12 mouse cellular contexts compared by ENCODE assay signal in genomic region chr5:72856255-72856878, GRCm38 (mm10). TPM values are rescaled to one million over a fixed set of nuclear protein-coding genes. Genes with fewer than 3 reads are reported as not detected.
DNase-seq lines count a peak whose midpoint lies in the region; ATAC-seq and TF ChIP-seq lines count a peak whose summit lies in the region.
"Had no signal": no experiment of that assay in that cellular context is flagged by ENCODE, and none has a peak within 500 bp of the region (broad histone marks: within the 10 kb centered on the region; RNA-seq: fewer than 3 reads in every experiment).

No protein-coding gene starts in this region.

- no peak overlapping the region for H3K4me2 ChIP-seq in heart, embryonic 12.5 days
- H3K4me2 ChIP-seq in kidney, embryonic 15.5 days: no peak overlapping the region
- no peak overlapping the region for H3K4me2 ChIP-seq in limb, embryonic 15.5 days
- H3K4me2 ChIP-seq: heart, embryonic 11.5 days; liver, embryonic 11.5 days; neural tube, embryonic 12.5 days had no signal

- H3K79me3 ChIP-seq in C2C12 (ENCODE audit: low read depth): no peaks in the 10 kb centered on the region

- H3K4me3 ChIP-seq in heart, embryonic 12.5 days: no peak overlapping the region
- H3K4me3 ChIP-seq in kidney, embryonic 15.5 days (replicated peaks): no peak overlapping the region
- H3K4me3 ChIP-seq in C2C12 (ENCODE audit: insufficient read depth, poor library complexity, severe bottlenecking): no peak overlapping the region
- H3K4me3 ChIP-seq in limb, embryonic 15.5 days: no peak overlapping the region
- no peak overlapping the region for H3K4me3 ChIP-seq in layer of hippocampus, adult 2 months
- H3K4me3 ChIP-seq: neural tube, embryonic 12.5 days had no signal

- 88% methylated on average over 8 of the region's 8 CpGs for WGBS in heart, embryonic 12.5 days
- 78% methylated on average over 8 of the region's 8 CpGs for WGBS in kidney, embryonic 15.5 days
- WGBS in limb, embryonic 15.5 days: 67% methylated on average over 8 of the region's 8 CpGs

- no peak overlapping the region for H3K9ac ChIP-seq in heart, embryonic 12.5 days
- no peak overlapping the region for H3K9ac ChIP-seq in kidney, embryonic 15.5 days
- no peak overlapping the region for H3K9ac ChIP-seq in limb, embryonic 15.5 days
- H3K9ac ChIP-seq: neural tube, embryonic 12.5 days had no signal

- TF ChIP-seq CTCF in C2C12 (IDR thresholded peaks at IDR 0.05; ENCODE audit: control insufficient read depth, insufficient read depth, insufficient read length): no peak
- TF ChIP-seq CTCF in layer of hippocampus, adult 2 months (conservative IDR thresholded peaks at IDR 0.05): no peak

- intact Hi-C loops in heart, postnatal 25 days (cut with DNase I): no loop called here

- H3K27ac ChIP-seq in heart, embryonic 12.5 days (ENCODE audit: poor library complexity, severe bottlenecking): peak overlapping the region; percentile 68
- H3K27ac ChIP-seq in kidney, embryonic 15.5 days: peak overlapping the region; percentile 74
- H3K27ac ChIP-seq in limb, embryonic 15.5 days: peak overlapping the region; percentile 69; the same call in 1 of the 2 replicates
- H3K27ac ChIP-seq in layer of hippocampus, adult 2 months: no peak overlapping the region
- H3K27ac ChIP-seq: neural tube, embryonic 12.5 days had no signal

- peaks cover 10% of the 10 kb centered on the region; the same call in 1 of the 2 replicates for H3K36me3 ChIP-seq in heart, embryonic 12.5 days
- H3K36me3 ChIP-seq in kidney, embryonic 15.5 days: peaks cover 5% of the 10 kb centered on the region; the same call in 1 of the 2 replicates
- H3K36me3 ChIP-seq in C2C12 (ENCODE audit: control insufficient read depth, insufficient read depth): no peaks in the 10 kb centered on the region
- H3K36me3 ChIP-seq in limb, embryonic 15.5 days: no peaks in the 10 kb centered on the region
- H3K36me3 ChIP-seq: neural tube, embryonic 12.5 days had no signal

- H3ac ChIP-seq in C2C12 (ENCODE audit: control insufficient read depth, insufficient read length, low read depth): no peak overlapping the region

- H3K4me1 ChIP-seq in heart, embryonic 12.5 days (replicated peaks): peaks cover 32% of the 10 kb centered on the region
- peaks cover 26% of the 10 kb centered on the region for H3K4me1 ChIP-seq in kidney, embryonic 15.5 days
- H3K4me1 ChIP-seq in limb, embryonic 15.5 days: peaks cover 21% of the 10 kb centered on the region

- 0 out of 2 replicates have a peak, but pooled peaks cover 9% of the 10 kb centered on the region for H3K9me3 ChIP-seq in heart, embryonic 12.5 days (replicated peaks)
- no peaks in the 10 kb centered on the region; the same call in none of the 2 replicates for H3K9me3 ChIP-seq in kidney, embryonic 15.5 days (replicated peaks)
- no peaks in the 10 kb centered on the region for H3K9me3 ChIP-seq in limb, embryonic 15.5 days
- H3K9me3 ChIP-seq: neural tube, embryonic 12.5 days had no signal

- H3K27me3 ChIP-seq in heart, embryonic 12.5 days (replicated peaks): no peaks in the 10 kb centered on the region
- no peaks in the 10 kb centered on the region for H3K27me3 ChIP-seq in kidney, embryonic 15.5 days
- H3K27me3 ChIP-seq in C2C12 (ENCODE audit: control insufficient read depth, insufficient read depth, insufficient read length): no peaks in the 10 kb centered on the region
- H3K27me3 ChIP-seq in limb, embryonic 15.5 days: no peaks in the 10 kb centered on the region
- H3K27me3 ChIP-seq: neural tube, embryonic 12.5 days had no signal

- ATAC-seq in heart, embryonic 12.5 days (ENCODE audit: insufficient number of reproducible peaks, low FRiP score): 0 out of 2 replicates have a peak, but pooled peaks have one; percentile 8
- ATAC-seq in kidney, embryonic 15.5 days (replicated peaks; ENCODE audit: low FRiP score): no peak; the same call in 1 of the 2 replicates
- ATAC-seq in limb, embryonic 15.5 days (ENCODE audit: insufficient number of reproducible peaks, low FRiP score, low TSS enrichment, low read depth): no peak

- no peaks in the 10 kb centered on the region for H3K79me2 ChIP-seq in C2C12 (ENCODE audit: control insufficient read depth, insufficient read depth)

- no peak for DNase-seq in heart, postnatal 25 days (ENCODE audit: low spot score)
- DNase-seq in kidney, adult 18-20 months: no peak
- DNase-seq in layer of hippocampus, adult 2 months (ENCODE audit: low spot score in 2 of 2): no peak
- DNase-seq in thymus, postnatal 4 days: no peak
- DNase-seq: thymus, postnatal 25 days had no signal

TF ChIP-seq in C2C12, 6 proteins besides CTCF, POLR2A, EP300 and RAD21:
- TF ChIP-seq MYOD1 (IDR thresholded peaks at IDR 0.05; ENCODE audit: control insufficient read depth, insufficient read length, low read depth) (peak; percentile 14), USF1 (IDR thresholded peaks at IDR 0.05; ENCODE audit: low read depth) (peak; percentile 61), MAX (IDR thresholded peaks at IDR 0.05) (no peak)
TF ChIP-seq in C2C12: peak in this region for 2.

RNA-seq across cellular contexts. Expression of gene Tec, which starts 11.9 kb away (rescaled TPM):
- 17.1 TPM in 2 replicates for polyA plus RNA-seq in heart, embryonic 12.5 days (2016; fragmentation: Nextera tagmentation; extraction: Ambion mirVana)
- total RNA-seq in heart, postnatal 25 days (2021): 10 to 100 TPM; 13.9 to 15.8 TPM
- 8.4 and 8.6 TPM in 2 replicates for polyA plus RNA-seq in kidney, embryonic 15.5 days (2015; fragmentation: Nextera tagmentation; extraction: Ambion mirVana)
- 0.88 TPM for polyA plus RNA-seq in C2C12 (2012; fragmentation: generic; extraction: Trizol)
- polyA plus RNA-seq in limb, embryonic 15.5 days (2015; fragmentation: Nextera tagmentation; extraction: Ambion mirVana): 12.9 and 13.2 TPM in 2 replicates
- total RNA-seq in layer of hippocampus, adult 2 months (2021): 1 to 10 TPM; 1.1 to 1.8 TPM

RNA-seq across cellular contexts. Expression of gene Slain2, which starts 57.7 kb away (rescaled TPM):
- polyA plus RNA-seq in heart, embryonic 12.5 days (2016; fragmentation: Nextera tagmentation; extraction: Ambion mirVana): 31.4 and 32.6 TPM in 2 replicates
- total RNA-seq in heart, postnatal 25 days (2021): 100 to 1,000 TPM; 143 to 145 TPM
- 14.1 and 15.1 TPM in 2 replicates for polyA plus RNA-seq in kidney, embryonic 15.5 days (2015; fragmentation: Nextera tagmentation; extraction: Ambion mirVana)
- 20.3 TPM for polyA plus RNA-seq in C2C12 (2012; fragmentation: generic; extraction: Trizol)
- 14.0 and 16.4 TPM in 2 replicates for polyA plus RNA-seq in limb, embryonic 15.5 days (2015; fragmentation: Nextera tagmentation; extraction: Ambion mirVana)
- 10 to 100 TPM; 23.3 to 24.0 TPM for total RNA-seq in layer of hippocampus, adult 2 months (2021)
